Mouse (Mus musculus) embryonic stem cell, embryonic (primary cell): ENCODE measurements around the gene Zfp28.
"Not testable (repeated sequence)": the region's sequence is repeated elsewhere in the genome, so short reads cannot be mapped to it uniquely, and the experiment has no call there.

Experiments
- CTCF ChIA-PET, 4 experiments: fragments of 300-600 bp in 2 of 4; fragments of 350-600 bp in 2 of 4; sonication (Branson Sonifier 250); formaldehyde crosslinking; loops; one replicate each; lab custom pipeline; 2022; ENCODE audit warnings: inconsistent platforms in 2 of 4; lab: Charles Lee
- POLR2A ChIA-PET, 4 experiments: fragments of 300-600 bp in 2 of 4; fragments of 350-600 bp in 2 of 4; sonication (Branson Sonifier 250); formaldehyde crosslinking; loops; one replicate each; lab custom pipeline; 2022; ENCODE audit warnings: antibody characterized with exemption in 4 of 4, inconsistent platforms in 1 of 4; lab: Charles Lee

The Zfp28 gene

DNA sequence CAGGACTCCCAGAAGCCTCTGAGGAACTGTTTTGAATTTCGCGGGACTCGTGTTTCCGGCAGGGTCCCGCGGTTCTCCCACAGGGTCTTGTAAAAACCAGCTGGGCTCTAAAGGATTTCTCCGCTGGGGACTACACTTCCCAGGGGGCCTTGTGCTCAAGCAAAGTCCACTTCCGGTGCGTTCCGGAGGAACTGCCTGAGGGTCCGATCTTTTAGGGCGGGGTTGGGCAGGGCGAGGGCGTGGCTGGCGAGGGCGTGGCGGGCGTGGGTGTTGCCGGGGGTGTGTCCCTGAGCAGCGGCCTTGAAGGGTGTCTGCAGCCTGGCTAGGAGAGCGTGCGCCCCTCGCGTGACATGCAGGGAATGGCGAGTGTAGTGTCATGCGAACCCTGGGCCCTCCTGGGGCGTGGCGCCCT, at the start of gene Zfp28:
Zfp28 (plus strand) TSS at position 252 of the 412 bp plus-strand sequence.
- POLR2A ChIA-PET, result interaction anchor here (0.6 to 2.8 kb wide), 17 partner anchors 15 to 1369 kb away, joined by 3 to 25 read pairs (median 4); partner anchors contain the start of genes Zfp78 (in 3 of the 4), Gm3854 (in 2 of the 4), Smim17 (in 2 of the 4) and Fiz1 (in 1 of the 4)

DNA sequence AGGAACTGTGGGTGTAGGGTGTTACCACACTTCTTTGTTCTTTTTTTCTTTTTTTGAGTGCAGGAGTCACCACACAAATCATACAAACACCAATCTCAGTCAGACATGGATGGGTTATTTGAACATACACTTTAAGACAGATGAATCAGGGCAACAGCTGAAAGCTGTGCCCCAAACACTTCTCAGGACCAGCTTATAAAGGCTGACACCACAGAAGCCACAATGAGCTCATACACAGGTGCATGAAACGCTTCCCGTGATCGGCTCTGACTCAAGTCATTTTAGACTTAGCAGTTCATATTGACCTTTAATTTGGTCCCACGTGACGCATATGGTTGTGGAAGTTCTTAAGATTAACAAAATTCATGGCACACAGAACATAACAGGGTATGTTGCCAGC, 43.2 kb upstream of the Zfp28 start:
- POLR2A ChIA-PET, result interaction anchor here in 2 of 4 experiments (0.8 to 2.2 kb wide), 2 partner anchors 9 to 81 kb away, joined by 3 to 5 read pairs; partner anchors contain the start of gene Zfp583 (in 1 of the 2)
- CTCF ChIA-PET, result no interaction called here

More for the DNA sequence above, at the start of gene Zfp28:
- CTCF ChIA-PET, result interaction anchor here in 2 of 4 experiments (0.5 to 1.0 kb wide), 4 partner anchors 20 to 214 kb away, joined by 3 to 6 read pairs (median 4); partner anchors contain the start of gene Zfp78 (in 1 of the 2)

DNA sequence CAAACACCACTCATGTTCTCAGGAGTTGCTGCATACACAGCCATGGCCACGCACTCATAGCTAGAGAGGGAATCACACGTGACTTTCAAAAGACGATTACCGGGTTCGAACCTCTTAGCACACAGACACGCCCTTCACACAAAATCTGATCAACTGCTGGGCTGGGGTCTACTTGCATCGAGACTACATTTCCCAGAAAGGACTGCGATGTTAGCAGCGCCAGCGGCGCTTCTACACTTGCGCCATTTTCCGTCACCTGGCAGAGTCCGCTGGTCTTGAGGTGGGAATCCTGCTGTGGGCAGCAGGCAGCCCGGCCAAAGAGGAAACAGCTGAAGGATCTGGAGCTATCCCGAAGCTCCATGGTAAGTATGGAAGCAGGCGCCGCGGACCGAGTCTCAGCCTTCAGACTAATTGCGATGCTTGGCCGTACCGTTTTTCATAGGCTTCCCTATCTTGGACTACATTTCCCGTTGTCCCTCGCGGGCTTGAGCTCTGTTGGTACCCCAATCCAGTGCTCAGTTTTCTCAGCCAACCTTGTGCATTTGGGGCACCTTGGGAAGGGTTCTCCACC, 39.5 kb upstream of the Zfp28 start, which contains the start of gene Gm3854:
Gm3854 (plus strand) TSS at position 259 of the 571 bp plus-strand sequence.
- POLR2A ChIA-PET, result interaction anchor here (0.6 to 2.3 kb wide), 45 partner anchors 9 to 1591 kb away, joined by 3 to 28 read pairs (median 4); partner anchors contain the start of genes Zfp583 (in 4 of the 4), Zfp78 (in 3 of the 4), Zfp28 (in 2 of the 4) and Zfp667 (in 2 of the 4)
- CTCF ChIA-PET, result interaction anchor here in 3 of 4 experiments (0.5 to 1.3 kb wide), 14 partner anchors 11 to 807 kb away, joined by 3 to 14 read pairs (median 3); partner anchors contain the start of genes Zfp583 (in 2 of the 3), Zfp667 (in 1 of the 3) and Zfp78 (in 1 of the 3)

DNA sequence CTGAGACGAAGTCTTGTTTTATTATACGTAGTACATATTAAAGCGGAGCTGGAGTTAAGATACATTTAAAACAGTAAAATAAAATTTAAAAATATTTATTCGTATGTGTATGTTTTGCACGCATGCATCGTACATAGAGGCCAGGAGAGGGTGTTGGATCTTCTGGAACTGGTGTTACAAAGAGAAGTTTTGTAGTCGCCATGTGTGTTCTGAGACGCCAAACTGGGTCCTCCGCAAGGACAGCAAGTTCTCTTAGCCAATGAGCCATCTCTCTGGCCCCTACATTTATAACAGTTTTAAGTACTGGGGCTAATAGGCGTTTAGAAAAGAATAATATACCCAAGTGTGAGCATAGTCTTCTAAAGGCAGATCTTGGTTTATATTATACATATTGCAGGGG, 39.0 kb upstream of the Zfp28 start:
- ChIA-PET CTCF (interaction anchor here in 3 of 4 experiments (0.5 to 1.3 kb wide), 10 partner anchors 10 to 806 kb away, joined by 3 to 14 read pairs (median 3); partner anchors contain the start of genes Zfp583 (in 2 of the 3) and Zfp78 (in 1 of the 3)), POLR2A (interaction anchor here (0.6 to 2.3 kb wide), 40 partner anchors 9 to 1591 kb away, joined by 3 to 28 read pairs (median 4); partner anchors contain the start of genes Zfp583 (in 4 of the 4), Zfp78 (in 3 of the 4), Zfp28 (in 2 of the 4) and Zfp667 (in 2 of the 4))

DNA sequence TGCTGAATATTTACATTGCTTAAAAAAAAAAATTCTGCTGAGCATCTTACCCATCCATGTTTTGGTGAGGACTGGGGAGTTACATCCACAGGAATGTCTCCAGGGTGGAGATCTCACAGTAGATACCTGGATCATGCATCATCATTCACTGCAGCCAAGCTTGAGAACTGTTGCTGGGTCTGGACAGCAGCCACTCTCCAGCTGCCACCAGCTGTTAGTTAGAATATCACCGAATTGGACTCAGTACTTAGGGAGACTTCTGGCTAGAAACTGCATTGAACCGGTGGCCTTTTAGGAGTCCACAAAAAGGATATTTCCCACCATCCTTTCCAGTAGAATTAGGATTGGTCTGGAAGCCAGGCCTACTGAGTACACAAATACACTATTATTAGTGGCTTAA, 25.0 kb upstream of the Zfp28 start:
- CTCF ChIA-PET, result interaction anchor here in 2 of 4 experiments (0.7 to 5.6 kb wide), 2 partner anchors 72 to 76 kb away, joined by 3 to 28 read pairs; no protein-coding TSS in a partner anchor
- POLR2A ChIA-PET, result interaction anchor here in 2 of 4 experiments (1.0 to 1.3 kb wide), 2 partner anchors 18 to 27 kb away, joined by 3 to 4 read pairs; partner anchors contain the start of gene Zfp583 (in 1 of the 2)

DNA sequence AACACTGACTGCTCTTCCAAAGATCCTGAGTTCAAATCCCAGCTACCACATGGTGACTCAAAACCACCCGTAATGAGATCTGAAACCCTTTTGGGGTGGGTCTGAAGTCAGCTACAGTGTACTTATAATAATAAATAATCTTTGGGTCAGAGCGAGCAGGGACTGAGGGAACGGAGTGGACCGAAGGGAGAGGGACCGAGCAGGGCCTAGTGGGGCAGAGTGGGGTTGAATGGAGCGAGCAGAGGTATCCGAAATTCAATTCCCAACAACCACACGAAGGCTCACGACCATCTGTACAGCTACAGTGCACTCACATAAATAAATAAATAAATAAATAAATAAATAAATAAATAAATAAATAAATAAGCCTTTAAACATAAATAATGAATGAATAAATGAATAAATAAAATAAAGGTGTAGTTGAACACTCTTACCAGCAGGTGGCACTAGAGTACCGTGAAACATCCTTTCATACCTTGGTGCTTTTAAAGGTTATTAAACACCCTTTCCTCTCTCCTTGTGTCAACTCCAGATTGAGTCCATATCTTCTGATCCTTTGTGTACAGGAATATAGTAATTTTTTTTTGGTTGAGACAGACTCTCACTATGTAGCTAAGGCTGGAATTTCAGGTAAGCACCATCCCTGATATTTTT, 24.0 kb upstream of the Zfp28 start:
- ChIA-PET CTCF (interaction anchor here (0.7 to 5.6 kb wide), 10 partner anchors 15 to 370 kb away, joined by 3 to 57 read pairs (median 6); partner anchors contain the start of genes Peg3 (in 1 of the 4) and Usp29 (in 1 of the 4)), POLR2A (interaction anchor here in 3 of 4 experiments (0.7 to 1.0 kb wide), 3 partner anchors 73 to 369 kb away, joined by 3 read pairs; partner anchors contain the start of gene Zfp667 (in 2 of the 3))

DNA sequence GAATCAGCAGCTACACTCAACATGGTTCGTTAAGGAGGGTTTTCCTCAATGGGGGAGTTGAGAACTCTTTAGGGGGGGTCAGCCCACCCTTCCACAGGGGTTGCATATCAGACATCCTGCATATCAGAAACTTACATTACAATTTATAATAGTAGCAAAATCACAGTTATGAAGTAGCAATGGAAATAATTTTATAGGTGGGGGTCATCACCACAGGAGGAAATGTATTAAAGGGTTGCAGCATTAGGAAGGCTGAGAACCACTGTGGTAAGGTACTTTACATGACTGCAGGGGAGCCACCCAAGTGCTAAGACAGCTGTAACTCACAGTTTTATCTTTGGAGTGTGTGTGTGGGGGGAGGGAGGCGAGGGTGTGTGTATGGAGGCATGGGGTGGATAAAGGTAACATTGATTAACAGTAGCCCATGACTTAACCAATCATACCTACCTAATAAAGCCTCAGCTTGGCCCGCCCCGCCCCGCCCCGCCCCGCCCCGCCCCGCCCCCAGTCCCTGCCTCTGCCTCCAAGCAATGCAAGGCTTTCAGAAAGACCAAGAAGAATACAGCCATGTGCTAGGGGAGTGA, 22.5 kb upstream of the Zfp28 start:
- ChIA-PET CTCF (interaction anchor here (0.6 to 5.6 kb wide), 8 partner anchors 17 to 368 kb away, joined by 3 to 57 read pairs (median 6); partner anchors contain the start of genes Gm3854 (in 1 of the 4), Peg3 (in 1 of the 4), Usp29 (in 1 of the 4) and Zfp583 (in 1 of the 4)), POLR2A (interaction anchor here in 3 of 4 experiments (0.9 to 4.6 kb wide), 4 partner anchors 17 to 369 kb away, joined by 3 to 52 read pairs (median 6); partner anchors contain the start of genes Gm3854 (in 3 of the 3), Peg3 (in 1 of the 3) and Usp29 (in 1 of the 3))

DNA sequence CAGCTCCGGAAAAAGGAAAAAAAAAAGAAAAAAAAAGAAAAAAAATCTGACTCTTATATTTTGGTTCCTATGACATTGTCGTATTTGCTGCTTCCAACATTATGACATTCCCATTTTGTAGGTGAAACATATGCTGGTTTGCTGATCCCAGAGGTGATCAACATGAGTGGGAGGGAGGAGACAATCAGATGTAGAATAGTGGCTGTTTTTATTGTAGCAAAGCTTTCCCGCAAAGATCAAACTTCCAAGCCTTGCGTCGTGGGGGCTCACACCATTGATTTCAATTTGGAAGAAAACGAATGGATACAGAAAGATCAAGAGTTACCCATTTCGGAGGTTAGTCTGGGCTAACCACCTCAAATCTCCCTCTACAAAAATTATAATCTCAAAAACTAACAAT, 21.3 kb upstream of the Zfp28 start:
- ChIA-PET CTCF (interaction anchor here (0.7 to 5.6 kb wide), 12 partner anchors 16 to 367 kb away, joined by 3 to 57 read pairs (median 8); partner anchors contain the start of genes Peg3 (in 1 of the 4), Usp29 (in 1 of the 4) and Zfp583 (in 1 of the 4)), POLR2A (interaction anchor here in 3 of 4 experiments (1.1 to 4.6 kb wide), 23 partner anchors 9 to 1609 kb away, joined by 3 to 165 read pairs (median 10); partner anchors contain the start of genes Gm3854 (in 3 of the 3), Zfp583 (in 3 of the 3), Peg3 (in 2 of the 3) and Usp29 (in 2 of the 3))

DNA sequence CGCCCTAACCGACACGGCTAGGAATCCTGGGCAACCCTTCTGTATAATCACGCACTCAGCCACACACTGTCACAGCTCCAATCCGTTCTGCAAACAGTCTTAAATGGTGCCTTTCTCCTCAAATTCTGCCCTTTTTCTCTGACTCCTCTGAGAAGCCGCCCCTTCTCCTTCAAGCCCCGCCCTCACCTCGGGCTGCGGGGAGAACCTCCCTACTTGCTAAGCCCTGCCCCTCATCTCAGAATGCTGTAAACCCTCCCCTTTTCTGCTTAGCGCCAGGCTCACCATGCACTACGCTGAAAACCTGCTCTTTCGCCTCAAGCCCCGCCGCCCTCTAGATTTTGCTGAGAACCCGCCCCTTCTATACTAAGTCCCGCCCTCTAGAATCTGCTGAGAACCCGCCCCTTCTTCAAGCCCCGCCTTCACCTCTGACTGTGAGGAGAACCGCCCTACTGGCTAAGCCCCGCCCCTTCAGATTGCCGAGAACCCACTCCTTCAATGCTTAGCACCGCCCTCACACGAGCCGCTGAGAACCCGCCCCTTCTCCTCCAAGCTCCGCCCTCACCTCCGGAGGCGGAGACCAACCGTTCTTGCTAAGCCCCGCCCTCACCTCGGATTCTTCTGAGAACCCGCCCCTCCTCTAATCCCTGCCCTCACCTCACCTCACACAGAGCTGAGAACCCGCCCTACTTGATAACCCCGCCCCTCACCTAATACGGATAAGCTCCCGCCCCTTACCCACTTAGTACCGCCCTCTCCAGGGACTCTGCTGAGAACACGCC, 20.6 kb upstream of the Zfp28 start:
- ChIA-PET CTCF (interaction anchor here (0.5 to 5.6 kb wide), 38 partner anchors 10 to 937 kb away, joined by 3 to 57 read pairs (median 4); partner anchors contain the start of genes Gm3854 (in 1 of the 4), Peg3 (in 1 of the 4), Usp29 (in 1 of the 4) and Zfp28 (in 1 of the 4)), POLR2A (interaction anchor here (0.6 to 4.6 kb wide), 88 partner anchors 8 to 1610 kb away, joined by 3 to 165 read pairs (median 4); partner anchors contain the start of genes Gm3854 (in 3 of the 4), Peg3 (in 3 of the 4), Usp29 (in 3 of the 4) and Zfp28 (in 3 of the 4))

DNA sequence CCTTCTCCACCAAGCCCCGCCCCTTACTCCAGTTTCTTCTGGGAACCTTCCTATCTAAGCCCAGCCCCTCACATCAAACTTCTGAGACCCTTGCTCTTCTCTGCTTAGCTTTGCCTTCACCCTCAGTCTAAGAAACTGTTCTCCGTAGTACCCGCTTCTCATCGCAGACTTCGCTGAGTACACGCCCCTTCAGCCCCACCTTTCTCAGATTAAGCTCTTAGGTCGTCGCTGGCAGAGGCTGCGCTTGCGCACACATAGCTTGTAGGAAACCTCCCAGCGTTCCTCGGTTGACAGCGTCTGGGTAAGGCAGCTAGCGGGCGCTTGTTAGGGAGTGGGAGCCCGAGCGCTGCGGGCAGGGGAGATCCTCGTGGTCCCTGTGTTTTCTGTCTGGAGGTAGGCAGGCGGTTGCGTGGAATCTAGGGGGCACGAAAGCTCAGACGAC, 20.0 kb upstream of the Zfp28 start, which contains the start of gene Zfp78:
Zfp78 (plus strand) TSS at position 234 of the 442 bp plus-strand sequence.
- POLR2A ChIA-PET, result interaction anchor here (0.6 to 4.6 kb wide), 83 partner anchors 8 to 1610 kb away, joined by 3 to 165 read pairs (median 5); partner anchors contain the start of genes Gm3854 (in 3 of the 4), Peg3 (in 3 of the 4), Usp29 (in 3 of the 4) and Zfp28 (in 3 of the 4)
- CTCF ChIA-PET, result interaction anchor here (0.6 to 5.6 kb wide), 35 partner anchors 10 to 936 kb away, joined by 3 to 57 read pairs (median 4); partner anchors contain the start of genes Gm3854 (in 1 of the 4), Peg3 (in 1 of the 4), Usp29 (in 1 of the 4) and Zfp28 (in 1 of the 4)

DNA sequence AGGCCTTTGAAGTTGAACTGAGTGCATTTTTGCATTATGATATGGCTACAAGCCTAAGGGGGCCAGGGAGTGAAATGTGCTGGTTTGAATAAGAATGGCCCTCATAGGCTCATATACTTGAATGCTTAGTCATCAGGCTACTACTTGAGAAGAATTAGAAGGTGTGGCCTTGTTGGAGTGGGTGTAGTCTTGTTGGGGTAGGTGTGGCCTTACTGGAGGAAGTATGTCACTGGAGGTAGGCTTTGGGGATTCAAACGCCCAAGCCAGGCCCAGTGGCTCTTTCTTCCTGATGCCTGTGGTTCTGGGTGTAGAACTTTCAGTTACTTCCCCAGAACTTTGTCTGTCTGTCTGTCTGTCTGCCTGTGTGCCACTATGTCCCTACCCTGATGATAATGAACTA, 18.3 kb upstream of the Zfp28 start:
- POLR2A ChIA-PET, result interaction anchor here in 2 of 4 experiments (1.1 to 4.6 kb wide), 5 partner anchors 18 to 364 kb away, joined by 3 to 165 read pairs (median 26); partner anchors contain the start of genes Peg3 (in 2 of the 2), Usp29 (in 2 of the 2), Zfp28 (in 1 of the 2) and Zfp667 (in 1 of the 2)
- CTCF ChIA-PET, result no interaction called here

DNA sequence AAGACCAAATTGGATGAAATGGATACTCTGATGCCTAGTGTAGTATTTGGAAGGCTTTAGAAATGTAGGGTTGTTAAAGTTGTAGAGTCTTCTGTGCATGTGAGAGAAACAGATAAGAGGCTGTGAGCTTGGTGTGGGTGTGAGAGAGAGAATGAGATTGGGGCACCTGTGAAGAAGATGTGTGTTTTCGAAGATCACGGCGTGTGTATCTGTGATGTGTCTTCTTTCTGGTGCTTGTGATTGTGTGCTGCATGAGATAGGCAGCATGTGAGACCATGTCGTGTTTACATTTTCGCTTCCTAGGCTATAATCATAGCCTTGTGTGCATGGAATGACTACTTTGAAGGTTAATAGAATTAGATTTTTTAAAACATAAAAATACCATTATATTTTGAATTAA, 15.9 kb upstream of the Zfp28 start:
- ChIA-PET POLR2A (interaction anchor here in 2 of 4 experiments (1.9 to 2.2 kb wide), 2 partner anchors 17 to 361 kb away, joined by 6 to 7 read pairs; partner anchors contain the start of gene Zfp28 (in 1 of the 2)), CTCF (interaction anchor here in 1 of 4 experiments (0.9 kb wide), 1 partner anchor 9 kb away, joined by 3 read pairs; no protein-coding TSS in a partner anchor)

DNA sequence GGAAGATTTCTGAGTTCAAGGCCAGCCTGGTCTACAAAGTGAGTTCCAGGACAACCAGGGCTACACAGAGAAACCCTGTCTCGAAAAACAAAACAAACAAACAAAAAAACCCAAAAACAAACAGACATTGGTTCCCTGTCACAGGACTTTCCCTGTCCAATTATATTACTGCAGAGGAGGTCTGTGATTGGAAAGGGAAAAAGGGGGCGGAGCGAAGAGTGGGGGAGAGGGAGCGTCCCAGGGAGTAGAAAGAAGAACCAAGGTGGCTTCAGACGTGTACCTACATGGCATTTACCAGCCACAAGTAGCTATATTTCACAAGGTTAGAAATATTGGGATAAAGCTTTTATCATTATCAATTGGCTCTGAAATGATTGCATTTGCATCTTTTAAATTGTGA, 14.9 kb upstream of the Zfp28 start:
- POLR2A ChIA-PET, result interaction anchor here in 2 of 4 experiments (0.7 to 2.2 kb wide), 3 partner anchors 16 to 360 kb away, joined by 3 to 7 read pairs (median 6); partner anchors contain the start of gene Zfp28 (in 1 of the 2)

DNA sequence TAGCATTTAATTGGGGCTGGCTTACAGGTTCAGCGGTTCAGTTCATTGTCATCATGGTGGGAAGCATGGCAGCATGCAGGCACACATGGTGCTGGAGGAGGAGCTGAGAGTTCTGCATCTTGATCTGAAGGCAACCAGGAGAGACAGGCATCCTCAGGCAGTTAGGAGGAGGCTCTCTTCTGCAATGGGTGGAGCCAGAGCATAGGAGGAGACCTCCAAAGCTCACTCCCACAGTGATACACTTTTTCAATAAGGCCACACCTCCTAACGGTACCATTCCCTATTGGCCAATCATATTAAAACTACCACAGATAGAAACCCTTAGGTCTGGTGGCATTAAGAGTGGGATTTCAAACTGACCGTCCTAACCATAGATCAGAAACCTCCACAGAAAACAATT, 13.6 kb upstream of the Zfp28 start:
- ChIA-PET POLR2A (no interaction called here), CTCF (interaction anchor here in 2 of 4 experiments (0.6 to 0.7 kb wide), 4 partner anchors 61 to 360 kb away, joined by 3 to 7 read pairs (median 3); no protein-coding TSS in a partner anchor)

More for the DNA sequence above, 14.9 kb upstream of the Zfp28 start:
- CTCF ChIA-PET, result not testable (repeated sequence)

DNA sequence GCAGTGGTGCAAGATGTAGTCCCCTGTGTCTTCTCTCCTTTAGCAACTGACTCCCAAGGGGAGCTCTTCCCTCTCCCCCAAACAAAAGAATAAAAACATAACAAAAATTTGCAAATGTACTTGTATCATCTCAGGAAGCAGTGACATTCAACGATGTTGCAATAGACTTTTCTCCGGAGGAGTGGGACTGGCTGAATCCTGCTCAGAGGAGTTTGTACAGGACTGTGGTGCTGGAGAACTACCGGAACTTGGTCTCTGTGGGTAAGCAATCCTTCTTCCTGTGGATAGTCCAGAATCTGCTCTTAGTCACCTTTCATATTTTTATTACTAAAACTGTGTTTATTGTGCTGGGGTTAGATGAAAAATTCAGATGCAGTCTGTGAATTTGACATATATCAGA, 10.1 kb upstream of the Zfp28 start:
- POLR2A ChIA-PET, result interaction anchor here in 3 of 4 experiments (0.9 to 2.0 kb wide), 5 partner anchors 10 to 90 kb away, joined by 3 to 10 read pairs (median 3); partner anchors contain the start of gene Zfp78 (in 3 of the 3)
- CTCF ChIA-PET, result interaction anchor here in 1 of 4 experiments (1.3 kb wide), 1 partner anchor 10 kb away, joined by 5 read pairs; the partner anchor contains the start of gene Zfp78
